Comparison of ENCODE assay signal across 28 mouse cellular contexts in genomic region chr2:29196844-29197243, GRCm38 (mm10). TPM values are rescaled to one million over a fixed set of nuclear protein-coding genes. Genes with fewer than 3 reads are reported as not detected.
"Had no signal": no experiment of that assay in that cellular context is flagged by ENCODE, and none has a peak within 500 bp of the region (broad histone marks: within the 10 kb centered on the region; RNA-seq: fewer than 3 reads in every experiment).

No protein-coding gene starts in this region.

- ATAC-seq: hindbrain, embryonic 16.5 days; inflammation-experienced regulatory T-cells, adult 6 months; intestine, embryonic 15.5 days; intestine, postnatal 0 days had no signal

- H3K27ac ChIP-seq: heart, adult 2 months; hindbrain, embryonic 10.5 days; hindbrain, embryonic 12.5 days; hindbrain, embryonic 14.5 days; intestine, embryonic 15.5 days; layer of hippocampus, adult 2 months; left cerebral cortex, adult 2 months; limb, embryonic 10.5 days; limb, embryonic 12.5 days; liver, embryonic 13.5 days; liver, embryonic 15.5 days had no signal

- H3K4me2 ChIP-seq: heart, embryonic 12.5 days; hindbrain, embryonic 12.5 days; hindbrain, embryonic 14.5 days; intestine, embryonic 15.5 days; limb, embryonic 12.5 days; liver, embryonic 11.5 days; liver, embryonic 13.5 days; liver, embryonic 15.5 days had no signal

- DNase-seq: gastrocnemius, adult 2 months; gastrocnemius, postnatal 10 days; gastrocnemius, postnatal 25 days; heart, adult 2 months; heart, postnatal 10 days; heart, postnatal 4 days; kidney, adult 18-20 months; kidney, adult 8-10 months; kidney, postnatal 10 days; kidney, postnatal 25 days; kidney, postnatal 4 days; liver; liver, embryonic 13.5 days had no signal

- H3K9ac ChIP-seq: heart, embryonic 12.5 days; hindbrain, embryonic 12.5 days; hindbrain, embryonic 14.5 days; intestine, embryonic 15.5 days; limb, embryonic 12.5 days; liver, embryonic 13.5 days; liver, embryonic 15.5 days had no signal

- H3K9me3 ChIP-seq: heart, embryonic 12.5 days; hindbrain, embryonic 10.5 days; hindbrain, embryonic 12.5 days; intestine, embryonic 15.5 days; limb, embryonic 10.5 days; limb, embryonic 12.5 days; liver, embryonic 13.5 days; liver, embryonic 15.5 days had no signal

- H3K4me3 ChIP-seq: gastrocnemius, adult 2 months; heart, adult 2 months; heart, embryonic 12.5 days; hindbrain, embryonic 10.5 days; hindbrain, embryonic 12.5 days; intestine, embryonic 15.5 days; layer of hippocampus, adult 2 months; left cerebral cortex, adult 2 months; limb, embryonic 10.5 days; limb, embryonic 12.5 days; liver, embryonic 13.5 days; liver, embryonic 15.5 days had no signal

- H3K36me3 ChIP-seq: heart, embryonic 12.5 days; hindbrain, embryonic 10.5 days; hindbrain, embryonic 12.5 days; intestine, embryonic 15.5 days; limb, embryonic 10.5 days; limb, embryonic 12.5 days; liver, embryonic 13.5 days; liver, embryonic 15.5 days had no signal

RNA-seq across cellular contexts. Expression of gene Ntng2, which starts 56.0 kb away (rescaled TPM):
- polyA plus RNA-seq: heart, embryonic 14.5 days; liver, embryonic 11.5 days; liver, embryonic 13.5 days had no signal
